Mouse (Mus musculus) embryonic facial prominence, embryonic 13.5 days (tissue): ENCODE data around the gene Tlk1. TPM values are rescaled to one million over a fixed set of nuclear protein-coding genes. Genes with fewer than 3 reads are reported as not detected.
A peak's percentile ranks its signal among the peaks of the same experiment; 100 is the strongest.

Experiments
- ATAC-seq: fragments of 200-750 bp; cut with Nextera tagmentation; 2 replicates; pipeline ENCODE4 v1.8.0; 2017; ENCODE audit warnings: low read depth; ENCODE audit not compliant: insufficient number of reproducible peaks, insufficient read depth, low FRiP score, low TSS enrichment
- H3K27ac ChIP-seq: fragments of 300-500 bp; sonication (generic); 2 replicates; pipeline ENCODE4 v1.5.1; 2015; ENCODE audit warnings: moderate library complexity, mild to moderate bottlenecking, inconsistent platforms
- H3K27me3 ChIP-seq: fragments of 300-500 bp; sonication (generic); 2 replicates; pipeline ENCODE4 v1.6.1; 2015; ENCODE audit warnings: mild to moderate bottlenecking, inconsistent platforms
- H3K36me3 ChIP-seq: fragments of 300-500 bp; sonication (generic); 2 replicates; pipeline ENCODE4 v1.6.1; 2015; ENCODE audit warnings: mild to moderate bottlenecking, inconsistent platforms
- H3K4me1 ChIP-seq: fragments of 300-500 bp; sonication (generic); 2 replicates; pipeline ENCODE4 v1.6.1; 2015; ENCODE audit warnings: inconsistent platforms
- H3K4me2 ChIP-seq: fragments of 300-500 bp; sonication (generic); 2 replicates; pipeline ENCODE4 v1.6.1; 2015; ENCODE audit warnings: moderate library complexity, mild to moderate bottlenecking, inconsistent platforms
- H3K4me3 ChIP-seq: fragments of 300-500 bp; sonication (generic); 2 replicates; pipeline ENCODE4 v1.5.1; 2015; ENCODE audit warnings: mild to moderate bottlenecking, inconsistent platforms
- H3K9ac ChIP-seq: fragments of 300-500 bp; sonication (generic); 2 replicates; pipeline ENCODE4 v1.6.1; 2015; ENCODE audit warnings: mild to moderate bottlenecking, inconsistent platforms
- H3K9me3 ChIP-seq: fragments of 300-500 bp; sonication (generic); 2 replicates; pipeline ENCODE4 v1.6.1; 2016; ENCODE audit warnings: inconsistent platforms
- WGBS: fragments of 180-500 bp; shearing (Covaris S2); methylation state at CpG from one replicate; pipeline ENCODE4 v1.1.7; 2015; ENCODE audit warnings: mixed read lengths; 5-methylcytosine and 5-hydroxymethylcytosine counted together
- polyA plus RNA-seq: library from polyadenylated mRNA; unstranded; fragments of >200 nt; fragmentation: Nextera tagmentation; extraction: Ambion mirVana; gene quantifications from 2 replicates; pipeline ENCODE4 v1.2.1, GENCODE M21; 2015

Tlk1 gene
- polyA plus RNA-seq, 1 experiment from 2014 or later, result 33.5 TPM

DNA sequence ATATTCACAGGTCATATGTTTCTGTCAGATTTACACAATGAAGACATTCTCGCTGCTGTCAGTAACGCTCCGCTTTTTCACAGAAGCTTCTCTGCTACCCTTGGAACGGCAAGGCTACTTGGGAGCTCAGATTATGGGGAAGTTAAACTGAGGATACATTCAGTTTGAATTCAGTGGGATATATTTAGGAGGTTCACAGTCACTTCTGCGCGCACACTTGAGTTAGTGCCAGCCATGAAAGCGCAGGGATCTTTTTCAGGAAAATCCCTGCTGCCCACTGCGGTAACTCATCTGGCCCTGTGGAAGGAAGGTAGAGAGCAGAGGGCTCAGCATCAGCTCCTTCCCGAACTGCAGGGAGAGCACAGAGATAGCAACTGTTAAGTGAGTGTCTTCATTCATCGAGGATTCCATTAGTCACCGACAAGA lies 27.3 kb upstream of the Tlk1 start:
- Histone ChIP-seq H3K27ac (no peak overlapping the region), H3K27me3 (no peaks in the 10 kb centered on the region), H3K4me3 (peak overlapping the region; percentile 19; the same call in 1 of the 2 replicates), H3K9me3 (no peaks in the 10 kb centered on the region), H3K4me2 (peak overlapping the region; percentile 53), H3K36me3 (no peaks in the 10 kb centered on the region), H3K9ac (peak overlapping the region; percentile 55; the same call in 1 of the 2 replicates), H3K4me1 (peaks cover 14% of the 10 kb centered on the region)
- 33% methylated on average over 11 of the region's 11 CpGs for WGBS
- ATAC-seq, result no peak

DNA sequence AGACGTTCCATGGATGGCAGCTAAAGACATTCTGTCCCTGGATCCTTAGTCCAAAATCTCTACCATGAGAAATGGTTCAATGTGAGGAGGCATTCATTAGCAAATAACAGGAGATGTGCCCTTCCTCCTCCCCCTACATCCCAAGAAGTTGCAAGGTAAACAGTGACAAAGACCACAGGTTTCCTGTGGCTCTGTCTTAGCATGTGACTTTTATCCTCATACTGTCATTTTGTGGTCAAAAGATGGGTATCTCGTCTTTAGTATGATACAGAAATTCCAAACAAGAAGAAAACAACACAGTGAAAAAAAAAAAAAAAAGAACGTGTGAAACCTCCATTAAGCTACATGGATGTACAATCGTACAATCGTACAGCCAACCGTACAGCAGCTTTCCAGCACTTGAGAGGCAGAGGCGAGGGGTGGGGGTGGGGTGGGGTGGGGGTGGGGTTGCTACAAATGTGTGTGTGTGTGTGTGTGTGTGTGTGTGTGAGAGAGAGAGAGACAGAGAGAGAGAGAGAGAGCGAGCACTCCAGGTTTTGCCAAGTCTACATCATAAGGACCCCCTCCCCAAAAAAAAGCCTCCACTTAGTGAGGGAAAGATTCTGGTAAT lies 26.8 kb upstream of the Tlk1 start:
- Histone ChIP-seq H3K36me3 (no peaks in the 10 kb centered on the region), H3K4me1 (peaks cover 14% of the 10 kb centered on the region), H3K9ac (no peak overlapping the region), H3K27me3 (no peaks in the 10 kb centered on the region), H3K4me2 (peak overlapping the region; percentile 53), H3K9me3 (no peaks in the 10 kb centered on the region), H3K4me3 (peak overlapping the region; percentile 19; the same call in 1 of the 2 replicates), H3K27ac (no peak overlapping the region)
- ATAC-seq, result no peak
- WGBS, result 54% methylated on average over 8 of the region's 8 CpGs

DNA sequence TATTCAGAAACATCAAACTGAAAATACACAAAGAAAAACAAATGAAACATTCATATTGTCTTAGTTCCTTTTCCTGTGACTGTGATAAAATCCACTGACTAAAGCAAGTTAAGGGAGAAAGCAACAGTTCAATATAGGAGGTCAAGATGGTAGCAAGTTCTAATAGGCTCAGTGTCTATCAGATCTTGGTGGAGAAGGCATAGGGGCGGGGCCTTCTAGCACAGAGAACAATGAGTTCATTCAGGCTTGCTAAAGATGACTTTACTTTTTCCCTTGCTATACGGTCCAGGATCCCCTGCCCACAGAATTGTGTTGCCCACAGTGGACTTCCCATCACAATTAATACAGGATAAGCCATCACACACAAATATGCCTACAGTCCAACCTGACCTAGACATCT lies 20.3 kb upstream of the Tlk1 start:
- 50% methylated on average over 2 of the region's 2 CpGs for WGBS
- Histone ChIP-seq H3K27ac (no peak overlapping the region), H3K9me3 (no peaks in the 10 kb centered on the region), H3K9ac (no peak overlapping the region), H3K4me1 (no peaks in the 10 kb centered on the region), H3K27me3 (no peaks in the 10 kb centered on the region), H3K4me3 (no peak overlapping the region), H3K4me2 (no peak overlapping the region), H3K36me3 (no peaks in the 10 kb centered on the region)
- no peak for ATAC-seq

DNA sequence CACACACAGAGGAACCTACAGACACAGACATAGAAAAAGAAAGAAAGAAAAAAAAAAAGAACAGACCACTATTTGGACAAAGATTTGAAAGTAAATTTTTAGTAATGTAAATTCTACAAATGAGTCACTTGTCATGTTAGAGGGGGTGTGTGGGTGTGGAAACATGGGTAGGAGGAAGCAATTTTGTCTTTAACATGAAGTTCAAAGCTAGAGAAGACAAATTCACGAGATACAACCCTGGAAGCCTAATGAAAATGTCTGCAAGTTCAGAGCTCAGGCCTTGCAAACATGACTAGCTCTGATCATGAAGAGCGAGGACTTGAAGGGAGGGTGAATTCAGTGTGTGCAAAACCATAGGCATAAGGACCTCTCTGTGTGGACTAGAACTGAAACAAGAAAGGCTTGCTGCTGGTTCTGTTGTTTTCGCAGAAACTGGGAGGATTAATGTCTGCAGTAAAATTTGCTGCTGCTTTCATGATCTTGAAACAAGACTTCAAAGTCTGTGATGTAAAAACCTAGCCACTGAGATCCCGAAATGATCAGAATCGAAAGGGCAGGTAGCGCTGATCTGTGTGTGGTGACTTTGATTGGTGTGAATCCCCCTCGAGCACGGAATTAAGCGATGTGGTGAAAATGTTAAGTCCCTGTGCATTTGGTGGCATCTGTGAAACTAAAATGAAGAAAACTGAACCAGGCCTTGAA lies 19.3 kb upstream of the Tlk1 start:
- H3K4me1 ChIP-seq, result no peaks in the 10 kb centered on the region
- no peaks in the 10 kb centered on the region for H3K27me3 ChIP-seq
- 75% methylated on average over 9 of the region's 9 CpGs for WGBS
- no peak overlapping the region for H3K4me2 ChIP-seq
- no peaks in the 10 kb centered on the region for H3K36me3 ChIP-seq
- no peaks in the 10 kb centered on the region for H3K9me3 ChIP-seq
- no peak overlapping the region for H3K27ac ChIP-seq
- H3K9ac ChIP-seq, result no peak overlapping the region
- no peak for ATAC-seq
- H3K4me3 ChIP-seq, result no peak overlapping the region

DNA sequence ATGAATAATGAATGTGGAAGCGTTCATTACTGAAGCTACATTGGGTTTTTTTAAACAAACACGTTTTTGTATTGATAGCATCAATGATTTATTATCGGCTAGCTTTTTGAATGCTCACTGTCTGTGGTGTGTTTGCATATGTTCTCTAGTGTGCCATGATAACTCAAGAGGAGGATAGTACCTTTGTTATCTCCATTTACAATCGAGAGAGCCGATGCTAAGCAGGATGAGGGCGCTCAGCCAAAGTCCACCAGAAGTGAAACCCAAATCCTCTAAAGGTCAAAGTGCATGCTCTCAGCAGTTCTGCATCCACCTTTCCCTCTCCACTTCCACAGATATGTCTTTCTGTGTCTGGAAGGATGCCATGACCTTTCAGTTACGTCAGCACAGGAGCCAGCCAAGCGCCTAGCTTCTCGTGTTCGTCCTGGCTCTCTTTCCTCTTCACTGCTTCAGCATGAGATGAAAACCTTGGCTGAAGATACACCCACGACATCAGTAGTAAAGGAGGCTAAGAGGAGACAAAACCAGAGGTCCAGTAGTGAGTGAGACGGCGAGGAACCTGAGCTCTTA lies 16.6 kb upstream of the Tlk1 start:
- H3K27me3 ChIP-seq, result no peaks in the 10 kb centered on the region
- no peak overlapping the region for H3K4me2 ChIP-seq
- H3K27ac ChIP-seq, result no peak overlapping the region
- 63% methylated on average over 13 of the region's 13 CpGs for WGBS
- no peak for ATAC-seq
- no peaks in the 10 kb centered on the region for H3K36me3 ChIP-seq
- no peaks in the 10 kb centered on the region for H3K9me3 ChIP-seq
- H3K4me1 ChIP-seq, result no peaks in the 10 kb centered on the region
- H3K9ac ChIP-seq, result no peak overlapping the region
- no peak overlapping the region for H3K4me3 ChIP-seq

DNA sequence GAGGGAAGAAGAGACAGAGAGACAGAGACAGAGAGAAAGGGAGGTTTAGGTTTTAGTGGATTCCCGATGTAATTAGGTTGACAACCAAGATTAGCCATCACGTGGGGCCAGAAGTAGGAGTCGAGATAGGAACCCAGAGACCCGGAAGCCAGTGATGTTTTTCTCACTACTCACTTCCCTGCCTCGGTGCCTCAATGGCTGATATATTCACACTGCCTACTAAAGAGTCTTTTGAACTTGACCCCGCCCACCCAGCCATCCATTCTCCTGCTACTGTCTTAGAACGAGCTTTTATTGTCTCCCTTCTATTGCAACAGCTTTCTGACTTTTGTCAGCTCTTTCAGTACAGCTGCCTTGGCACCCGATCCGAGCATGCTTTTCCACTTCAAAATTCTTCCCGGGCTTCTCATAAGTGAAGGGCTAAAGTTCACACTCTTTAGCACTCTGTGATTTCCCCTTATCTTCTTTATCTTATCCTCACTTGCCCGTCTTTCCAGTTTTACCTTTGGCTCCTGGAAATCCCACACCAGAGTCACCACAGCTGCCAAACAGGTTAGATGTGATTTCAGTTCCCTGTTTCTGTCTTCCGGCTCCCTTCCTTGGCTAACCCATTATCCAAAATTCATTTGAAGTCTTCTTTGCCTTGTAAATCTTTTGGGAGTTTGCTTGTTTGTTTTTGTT lies 13.1 kb upstream of the Tlk1 start:
- no peaks in the 10 kb centered on the region for H3K9me3 ChIP-seq
- no peaks in the 10 kb centered on the region for H3K27me3 ChIP-seq
- H3K4me3 ChIP-seq, result no peak overlapping the region
- no peak for ATAC-seq
- no peaks in the 10 kb centered on the region for H3K36me3 ChIP-seq
- 43% methylated on average over 12 of the region's 12 CpGs for WGBS
- no peak overlapping the region for H3K4me2 ChIP-seq
- H3K4me1 ChIP-seq, result no peaks in the 10 kb centered on the region
- H3K9ac ChIP-seq, result no peak overlapping the region
- no peak overlapping the region for H3K27ac ChIP-seq

DNA sequence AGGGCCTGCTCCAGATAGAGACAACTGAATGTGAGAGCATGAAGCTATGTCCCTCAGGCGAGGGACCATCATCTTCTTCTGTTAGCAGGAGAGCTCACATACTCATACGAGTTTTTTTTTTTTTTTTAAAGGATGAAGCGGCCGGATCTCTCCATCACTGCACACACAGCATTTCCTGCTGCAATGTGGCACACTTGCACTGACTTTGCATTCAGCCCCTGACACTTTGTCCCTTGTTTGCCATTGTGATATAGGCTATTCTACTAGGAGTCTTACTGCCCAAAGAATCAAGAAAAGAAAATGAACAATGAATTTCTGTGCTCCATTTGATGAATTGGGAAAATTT lies 10.8 kb upstream of the Tlk1 start:
- Histone ChIP-seq H3K4me2 (no peak overlapping the region), H3K27me3 (no peaks in the 10 kb centered on the region), H3K9me3 (no peaks in the 10 kb centered on the region), H3K36me3 (no peaks in the 10 kb centered on the region), H3K9ac (no peak overlapping the region), H3K27ac (no peak overlapping the region), H3K4me1 (no peaks in the 10 kb centered on the region), H3K4me3 (no peak overlapping the region)
- ATAC-seq, result no peak
- WGBS, result 64% methylated on average over 4 of the region's 4 CpGs

DNA sequence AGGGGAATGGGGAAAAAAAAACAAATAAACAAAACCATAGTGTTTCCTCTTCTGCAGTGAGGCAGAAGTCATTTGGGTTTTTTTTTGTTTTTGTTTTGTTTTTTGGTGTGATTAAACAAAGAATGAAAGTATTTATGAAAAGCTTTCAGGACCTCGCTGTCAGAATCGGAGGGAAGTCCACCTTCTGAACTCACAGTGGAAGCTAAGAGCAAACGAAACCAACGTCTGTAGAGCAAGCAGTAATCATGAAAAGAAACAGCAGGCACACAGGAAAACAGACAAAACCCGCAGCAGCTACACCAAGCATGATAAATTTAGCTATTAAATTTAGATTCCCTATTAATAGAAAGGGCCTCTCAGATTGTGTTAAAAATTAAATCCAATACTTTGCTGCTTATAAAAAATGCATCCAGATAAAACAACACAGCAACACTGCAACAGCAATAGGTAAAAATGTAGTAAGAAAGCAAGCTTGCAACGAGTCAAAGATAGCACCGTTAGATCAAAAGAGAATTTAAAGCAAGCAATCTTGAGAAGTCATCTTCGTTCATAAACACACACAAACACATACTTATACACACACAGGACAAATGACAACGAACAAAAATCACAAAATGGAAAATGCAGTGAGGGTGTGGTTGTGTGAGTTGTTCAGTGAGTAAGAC lies 10.2 kb upstream of the Tlk1 start:
- H3K4me2 ChIP-seq, result no peak overlapping the region
- H3K27me3 ChIP-seq, result no peaks in the 10 kb centered on the region
- no peak overlapping the region for H3K4me3 ChIP-seq
- no peak for ATAC-seq
- no peaks in the 10 kb centered on the region for H3K9me3 ChIP-seq
- no peak overlapping the region for H3K9ac ChIP-seq
- no peak overlapping the region for H3K27ac ChIP-seq
- H3K4me1 ChIP-seq, result no peaks in the 10 kb centered on the region
- 71% methylated on average over 9 of the region's 9 CpGs for WGBS
- no peaks in the 10 kb centered on the region for H3K36me3 ChIP-seq

DNA sequence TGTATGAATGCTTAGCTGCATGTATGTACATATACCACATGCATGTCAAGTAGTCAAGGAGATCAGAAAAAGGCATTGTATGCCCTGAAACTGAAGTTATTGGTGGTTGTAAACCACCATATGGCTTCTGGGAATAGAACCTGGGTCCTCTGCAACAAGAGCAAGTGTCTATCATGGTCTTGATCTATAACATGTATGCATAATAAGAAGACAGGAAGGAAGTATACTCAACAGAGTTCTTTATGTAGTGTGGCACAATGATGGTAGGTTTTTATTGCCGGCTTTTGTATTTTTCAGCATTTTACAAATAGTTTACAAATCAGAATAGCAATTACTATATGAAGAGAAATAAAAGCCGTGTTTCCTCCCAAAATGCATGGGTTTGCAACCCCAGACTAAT lies 9.7 kb upstream of the Tlk1 start:
- no peaks in the 10 kb centered on the region for H3K27me3 ChIP-seq
- WGBS, result 82% methylated on average over 2 of the region's 2 CpGs
- H3K9ac ChIP-seq, result no peak overlapping the region
- H3K36me3 ChIP-seq, result no peaks in the 10 kb centered on the region
- H3K27ac ChIP-seq, result no peak overlapping the region
- no peaks in the 10 kb centered on the region for H3K9me3 ChIP-seq
- H3K4me1 ChIP-seq, result no peaks in the 10 kb centered on the region
- H3K4me3 ChIP-seq, result no peak overlapping the region
- ATAC-seq, result no peak
- no peak overlapping the region for H3K4me2 ChIP-seq

DNA sequence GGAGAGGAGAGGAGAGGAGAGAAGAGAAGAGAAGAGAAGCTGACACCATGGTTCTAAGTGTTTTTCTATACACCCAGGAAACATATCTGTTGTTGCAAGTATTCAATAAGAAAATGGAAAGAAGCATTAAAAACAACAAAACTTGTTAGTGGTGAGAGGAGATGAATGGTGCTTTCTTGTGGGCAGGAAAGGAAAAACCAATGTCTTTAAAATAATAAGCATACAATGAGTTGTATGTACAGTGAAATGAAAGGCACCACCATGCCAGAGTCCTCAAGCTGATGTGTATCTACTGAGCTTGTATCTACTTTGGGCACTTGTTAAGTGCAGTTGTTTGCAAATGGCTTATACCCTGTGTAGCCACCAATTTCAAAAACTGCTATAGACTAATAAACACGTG lies 7.7 kb upstream of the Tlk1 start:
- no peaks in the 10 kb centered on the region for H3K4me1 ChIP-seq
- WGBS, result 53% methylated on average over 1 of the region's 1 CpGs
- no peak for ATAC-seq
- H3K4me2 ChIP-seq, result no peak overlapping the region
- no peaks in the 10 kb centered on the region for H3K27me3 ChIP-seq
- no peak overlapping the region for H3K9ac ChIP-seq
- no peak overlapping the region for H3K4me3 ChIP-seq
- H3K9me3 ChIP-seq, result no peaks in the 10 kb centered on the region
- H3K27ac ChIP-seq, result no peak overlapping the region
- H3K36me3 ChIP-seq, result no peaks in the 10 kb centered on the region

DNA sequence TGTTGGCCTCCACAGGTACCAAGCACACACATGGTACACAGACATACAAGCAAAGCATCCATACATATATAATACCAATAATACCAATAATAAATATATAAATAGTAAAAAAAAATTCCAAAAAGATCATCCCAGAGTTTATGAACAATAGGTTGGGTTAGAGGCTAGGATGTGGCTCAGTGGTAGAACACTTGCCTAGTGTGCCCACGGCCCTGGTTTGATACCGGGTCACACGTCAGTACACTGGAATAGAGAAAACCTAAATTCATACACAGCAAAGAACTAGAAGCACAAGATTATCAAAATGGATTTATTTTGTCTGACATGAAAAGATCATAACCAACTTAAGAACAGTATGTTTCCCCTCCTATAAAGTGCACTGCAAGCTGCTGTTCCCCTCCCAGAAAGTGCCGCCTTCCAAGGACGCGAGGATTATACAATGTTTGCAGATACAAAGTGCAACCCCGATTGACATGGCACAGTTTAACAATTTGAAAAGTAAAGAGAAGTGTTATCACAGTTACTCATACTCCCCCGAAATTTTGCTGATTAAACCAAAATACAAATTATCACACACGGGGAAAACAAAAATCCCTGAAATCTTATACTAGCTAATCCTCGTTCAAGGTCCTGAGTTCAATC lies 6.3 kb upstream of the Tlk1 start:
- no peak overlapping the region for H3K4me3 ChIP-seq
- H3K36me3 ChIP-seq, result no peaks in the 10 kb centered on the region
- no peak overlapping the region for H3K9ac ChIP-seq
- no peaks in the 10 kb centered on the region for H3K4me1 ChIP-seq
- no peak for ATAC-seq
- H3K27ac ChIP-seq, result no peak overlapping the region
- no peaks in the 10 kb centered on the region for H3K9me3 ChIP-seq
- 85% methylated on average over 10 of the region's 10 CpGs for WGBS
- H3K4me2 ChIP-seq, result no peak overlapping the region
- no peaks in the 10 kb centered on the region for H3K27me3 ChIP-seq
